Mouse (Mus musculus) cerebellum, adult 9-10 months (tissue): Measurements from ENCODE around the gene Slc18b1.
A peak's percentile ranks its signal among the peaks of the same experiment; 100 is the strongest.
"Not testable (repeated sequence)": the region's sequence is repeated elsewhere in the genome, so short reads cannot be mapped to it uniquely, and the experiment has no call there.

Source experiments
- DNase-seq: peaks from one replicate; pipeline ENCODE4 v3.0.0; 2022

Gene Slc18b1

GRCm38 (mm10) chr10:23796551-23797503, at the start of gene Slc18b1:
TSS of gene Slc18b1 (plus strand) at chr10:23796986.
- DNase-seq: peak; percentile 46

DNA sequence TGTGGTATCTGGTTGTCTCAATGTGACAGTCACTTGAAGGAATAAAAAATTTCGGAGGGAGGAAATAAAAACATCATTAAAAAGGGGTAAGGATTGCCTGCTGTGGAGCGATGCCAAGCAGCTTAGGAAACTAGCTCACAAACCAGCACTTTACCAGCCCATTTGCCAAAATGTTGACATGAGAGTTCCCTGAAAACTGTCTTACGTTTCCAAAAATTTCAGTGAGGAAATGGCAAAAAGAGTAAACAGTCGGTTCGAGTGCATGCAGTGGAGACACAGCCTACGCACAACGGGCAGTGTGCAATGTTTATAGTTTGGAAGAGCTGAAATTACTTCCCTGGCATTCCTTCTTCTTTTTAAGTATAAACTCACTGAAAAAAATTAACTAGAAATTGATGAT, 42.6 kb upstream of the Slc18b1 start:
- no peak for DNase-seq

GRCm38 (mm10) chr10:23777288-23777945, 19.4 kb upstream of the Slc18b1 start:
- no peak for DNase-seq

DNA sequence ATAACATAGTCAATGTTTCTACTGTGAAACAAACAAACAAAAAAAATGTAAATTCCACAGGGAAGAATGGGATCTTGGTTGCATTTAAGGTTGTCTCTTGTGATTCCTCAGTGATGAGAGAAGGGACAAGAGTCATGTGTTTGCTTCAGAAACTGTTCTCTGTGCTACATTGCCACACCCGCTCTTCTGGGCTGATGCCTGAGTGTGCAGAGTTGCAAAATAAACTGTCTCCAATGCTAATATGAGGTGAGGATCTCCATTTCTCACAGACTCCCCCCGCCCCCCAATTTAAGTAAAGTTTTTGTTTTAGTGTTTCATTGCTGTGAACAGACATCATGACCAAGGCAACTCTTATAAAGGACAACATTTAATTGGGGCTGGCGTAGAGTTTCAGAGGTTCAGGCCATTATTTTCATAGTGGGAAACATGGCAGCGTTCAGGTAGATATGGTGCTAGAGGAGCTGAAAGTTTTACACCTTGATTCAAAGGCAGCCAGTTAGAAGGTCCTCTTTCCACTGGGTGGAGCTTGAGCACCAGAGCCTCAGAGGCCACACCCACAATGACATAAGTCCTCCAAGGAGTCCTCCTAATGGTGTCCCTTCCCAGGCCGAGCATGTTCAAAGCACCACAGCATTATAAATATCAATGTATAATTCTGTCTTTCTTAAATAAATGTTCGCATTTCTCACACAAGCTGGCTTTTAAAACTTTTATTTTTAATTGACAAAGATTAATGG, 16.1 kb upstream of the Slc18b1 start:
- DNase-seq: no peak

- no peak for DNase-seq
These were observed 14.7 kb upstream of the Slc18b1 start for GRCm38 (mm10) chr10:23781760-23782735.

DNA sequence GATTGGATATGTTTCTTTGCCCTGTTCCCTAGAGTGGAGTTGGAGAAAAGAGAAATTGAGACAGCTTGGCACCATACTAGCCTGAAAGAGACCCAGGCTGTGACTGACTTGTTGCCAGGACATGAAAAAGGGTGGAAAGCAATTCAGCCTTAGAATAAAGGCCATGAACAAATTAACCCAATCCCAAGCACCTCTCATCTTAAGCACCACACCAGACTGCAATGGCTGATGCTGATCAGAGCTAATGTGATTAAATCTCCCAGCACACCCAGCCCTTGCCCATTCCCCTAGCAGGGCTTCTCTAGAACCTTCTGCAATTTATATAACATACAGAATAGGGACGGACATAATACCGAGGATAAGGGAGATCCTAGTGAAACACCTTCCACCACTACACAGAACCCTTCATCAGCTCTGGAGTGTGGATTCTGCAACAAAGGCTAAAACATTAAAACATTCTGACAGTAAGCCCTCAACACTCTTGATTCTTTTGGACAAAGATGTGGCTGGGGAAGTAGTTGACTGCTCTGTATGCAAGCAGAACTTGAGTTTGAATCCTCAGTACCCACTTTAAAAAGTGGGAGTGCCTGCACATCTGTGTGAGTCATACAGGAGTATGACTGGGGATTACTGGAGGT, 13.8 kb upstream of the Slc18b1 start:
- no peak for DNase-seq

- DNase-seq: no peak
These were observed 13.3 kb upstream of the Slc18b1 start for GRCm38 (mm10) chr10:23783493-23783884.

GRCm38 (mm10) chr10:23784121-23784520, 12.7 kb upstream of the Slc18b1 start:
- no peak for DNase-seq

DNA sequence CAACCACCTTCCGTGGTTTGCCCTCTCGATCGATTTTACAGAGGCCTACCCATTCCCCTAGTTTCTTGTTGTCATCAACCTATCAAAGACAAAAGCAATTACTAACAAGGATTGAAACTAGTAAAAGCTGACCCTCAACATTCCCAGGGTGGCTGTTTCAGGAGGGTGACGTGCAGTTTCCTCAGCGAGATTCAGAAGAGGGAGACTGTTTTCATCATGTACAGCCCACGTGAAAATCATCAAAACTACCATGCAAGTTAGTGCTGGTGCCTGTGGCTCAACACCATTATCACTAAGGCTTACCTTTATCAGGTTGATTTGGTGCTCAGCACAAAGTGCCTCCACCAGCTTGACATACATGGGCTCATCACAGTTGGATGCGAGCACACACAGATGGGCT, 11.2 kb upstream of the Slc18b1 start:
- not testable (repeated sequence) for DNase-seq

DNA sequence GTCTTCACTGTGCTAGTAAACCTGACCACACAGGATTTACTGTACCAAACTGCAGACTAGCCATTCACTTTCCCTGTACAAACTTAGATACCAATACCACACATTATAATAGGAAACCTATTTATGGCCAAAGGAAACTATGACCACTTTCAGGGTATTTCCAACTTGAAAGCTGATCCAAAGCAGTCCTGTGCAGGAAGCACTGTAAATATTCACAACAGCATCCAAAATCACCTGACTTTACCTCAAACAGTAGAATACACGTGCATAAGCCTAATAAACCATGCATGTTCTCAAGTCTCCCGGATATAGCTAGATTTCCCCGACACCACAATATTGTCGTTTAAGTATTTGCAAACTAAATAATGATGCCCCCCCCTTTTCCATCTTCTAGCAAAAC, 10.7 kb upstream of the Slc18b1 start:
- DNase-seq: no peak

GRCm38 (mm10) chr10:23786631-23787038, 10.2 kb upstream of the Slc18b1 start:
- not testable (repeated sequence) for DNase-seq

DNA sequence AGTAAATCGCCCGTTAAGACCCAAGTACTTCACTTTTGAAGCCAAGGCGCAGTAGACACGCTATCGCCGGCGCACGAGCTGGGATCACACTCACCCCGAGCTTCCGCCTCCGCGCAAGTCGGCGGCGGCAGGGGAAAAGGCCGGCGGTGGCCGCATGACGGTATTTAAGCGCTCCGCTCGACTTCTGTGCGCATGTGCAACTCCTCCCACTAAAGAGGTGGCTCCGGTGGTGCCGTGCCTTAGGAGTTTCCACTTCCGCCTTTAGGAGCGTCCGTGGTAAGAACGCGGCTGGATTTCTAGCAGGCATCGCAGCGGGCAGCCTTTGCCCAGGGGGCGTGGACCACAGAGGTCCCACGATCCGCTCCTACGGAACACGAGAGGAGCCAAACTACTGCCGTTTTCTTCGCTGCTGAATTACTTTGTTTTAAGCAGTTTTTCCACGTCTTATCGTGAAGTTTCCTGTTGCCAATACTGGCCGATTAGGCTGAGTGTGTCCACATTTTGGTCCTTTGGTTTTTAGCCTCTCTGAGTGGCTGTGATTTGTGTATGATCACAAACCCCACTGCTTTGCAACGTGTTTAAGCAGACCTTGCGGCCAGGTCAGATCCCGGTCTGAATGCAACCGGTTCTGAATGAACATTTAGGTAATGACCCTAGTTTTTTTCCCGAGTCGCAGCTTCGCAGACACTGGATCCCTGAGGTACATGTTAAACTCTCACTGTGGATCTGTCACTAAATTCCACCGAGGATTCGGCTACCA, 9.5 kb upstream of the Slc18b1 start, which contains the start of gene Rps12:
Rps12 (minus strand) TSS at position 214 of the 760 bp plus-strand sequence.
- DNase-seq: peak; percentile 99

DNA sequence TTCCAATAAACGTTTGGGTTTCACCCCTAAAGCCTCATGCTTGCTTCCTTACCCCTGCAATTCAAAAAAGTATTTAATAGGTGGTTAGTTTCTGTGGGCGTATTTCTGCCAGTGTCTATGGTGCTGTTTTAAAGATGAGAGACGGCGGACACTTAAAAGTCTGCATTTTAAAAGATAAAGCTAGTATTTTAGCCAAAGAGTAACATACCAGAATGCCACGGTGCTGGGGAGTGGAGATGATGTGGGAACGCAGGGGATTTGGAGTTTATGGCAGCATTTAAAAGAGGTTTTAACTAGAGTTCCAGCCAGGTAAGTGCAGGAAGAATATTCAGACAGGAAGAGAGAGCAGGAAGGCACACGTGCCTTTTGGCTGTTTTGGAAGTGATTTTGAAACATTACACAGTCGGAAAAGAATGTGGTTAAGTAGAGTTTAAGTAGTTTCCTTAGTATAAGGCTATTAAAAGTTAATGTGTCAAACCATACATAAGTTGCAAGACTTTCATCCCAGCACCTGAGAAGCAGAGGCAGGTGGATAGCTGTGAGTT, 8.7 kb upstream of the Slc18b1 start:
- no peak for DNase-seq

DNA sequence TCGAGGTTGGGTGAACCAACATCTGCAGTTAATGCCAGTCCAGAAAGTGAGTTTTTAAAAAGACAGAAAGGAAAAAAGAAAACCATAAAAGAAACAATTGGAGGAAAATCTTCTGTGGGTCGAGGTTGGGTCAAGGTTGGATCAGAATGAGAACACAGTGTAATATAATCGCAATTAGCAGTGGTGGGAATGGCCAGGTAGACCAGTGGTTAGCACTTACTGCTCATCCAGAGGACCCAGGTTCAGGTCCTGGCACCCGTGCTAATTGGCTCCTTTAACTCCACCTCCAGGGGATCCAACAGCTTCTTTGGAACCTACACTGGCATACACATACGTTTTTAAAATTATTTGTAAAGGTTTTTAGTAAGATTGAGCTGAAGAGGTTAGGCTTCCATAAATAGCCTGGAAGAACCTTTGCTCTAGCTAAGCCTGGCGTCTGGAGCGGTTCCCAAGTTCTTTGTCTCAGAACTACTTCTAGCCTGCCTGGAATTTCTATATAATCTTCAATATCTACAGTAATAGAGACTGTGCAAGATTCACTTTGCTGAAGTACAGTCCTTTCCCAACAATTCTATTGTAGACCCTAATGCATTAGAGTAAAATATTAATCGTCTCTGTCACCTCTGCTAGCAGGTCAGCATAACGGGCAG, 790 bp upstream of the Slc18b1 start:
- no peak for DNase-seq

GRCm38 (mm10) chr10:23797606-23798005, 820 bp downstream of the Slc18b1 start:
- DNase-seq: no peak

DNA sequence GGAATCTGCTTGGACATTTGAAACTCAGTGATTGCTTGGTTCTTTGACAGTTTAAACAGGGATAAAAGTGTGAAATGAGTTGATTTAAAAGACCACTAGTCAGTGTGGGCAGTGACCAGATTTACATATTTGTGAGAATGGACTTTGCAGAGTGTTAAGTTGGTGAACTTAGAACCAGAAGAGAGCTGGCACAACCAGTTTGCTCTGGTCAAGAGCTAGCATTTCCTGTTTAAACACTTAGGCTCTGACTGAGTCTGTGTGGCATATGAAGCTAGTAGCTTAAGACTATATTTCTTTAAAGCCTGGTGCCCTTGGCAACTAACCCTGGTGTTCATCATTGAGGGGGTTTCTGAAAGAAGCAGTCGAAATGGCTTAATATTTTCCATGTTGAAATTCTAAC, 1.4 kb downstream of the Slc18b1 start:
- no peak for DNase-seq

DNA sequence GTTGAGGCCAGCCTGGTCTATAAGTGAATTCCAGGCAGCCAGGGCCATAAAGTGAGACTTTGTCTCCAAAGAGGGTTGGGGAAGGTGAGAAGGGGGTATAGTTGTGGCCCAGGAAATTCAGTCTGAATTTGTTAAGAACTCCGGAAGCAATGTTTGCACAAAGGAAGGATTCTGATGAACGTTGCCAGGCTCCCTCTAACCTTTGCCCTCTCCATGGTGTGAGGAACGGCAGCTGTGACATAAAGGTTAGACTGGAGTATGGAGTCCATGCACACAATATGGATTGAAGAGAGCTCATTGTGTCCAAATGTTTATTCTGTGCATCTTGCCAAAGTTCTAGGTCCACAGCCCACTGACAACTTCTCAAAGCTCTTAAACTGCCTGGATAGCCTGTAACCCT, 3.1 kb downstream of the Slc18b1 start:
- no peak for DNase-seq

- DNase-seq: no peak
These were observed 6.1 kb downstream of the Slc18b1 start for GRCm38 (mm10) chr10:23802911-23803310.

DNA sequence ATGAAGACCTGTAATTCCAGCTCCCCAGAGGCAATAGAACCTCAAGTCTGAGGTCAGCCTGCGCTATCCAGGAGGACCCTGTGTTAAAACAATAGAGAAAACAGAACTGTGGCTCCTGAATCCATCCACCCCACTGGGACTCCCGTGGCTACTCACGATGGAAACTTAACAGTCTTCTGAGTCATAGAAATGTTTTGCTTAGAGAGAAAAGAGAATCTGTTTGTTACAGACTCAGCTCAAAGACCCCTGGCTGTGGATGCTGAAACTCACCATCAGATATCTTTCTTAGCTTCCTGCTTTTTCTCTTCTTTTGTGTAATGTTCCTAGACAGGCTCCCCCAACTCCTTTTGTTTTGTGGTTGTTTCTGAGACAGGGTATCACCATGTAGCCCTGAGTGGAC, 7.9 kb downstream of the Slc18b1 start:
- no peak for DNase-seq

GRCm38 (mm10) chr10:23806201-23806600, 9.4 kb downstream of the Slc18b1 start:
- DNase-seq: no peak
